Mouse (Mus musculus) midbrain, postnatal 0 days (tissue): ENCODE data around the gene Gm379. TPM values are rescaled to one million over a fixed set of nuclear protein-coding genes. Genes with fewer than 3 reads are reported as not detected.

Experiments
- ATAC-seq: fragments of 200-750 bp; cut with Nextera tagmentation; 2 replicates; pipeline ENCODE4 v1.8.0; 2017; ENCODE audit warnings: moderate number of reproducible peaks, mild to moderate bottlenecking, moderate TSS enrichment, moderate library complexity; ENCODE audit not compliant: low FRiP score
- DNase-seq: peaks from one replicate; pipeline ENCODE4 v3.0.0-alpha.2; 2015; ENCODE audit warnings: low spot score
- H3K27ac ChIP-seq: fragments of 300-500 bp; sonication (generic); 2 replicates; pipeline ENCODE4 v1.5.1; 2014; ENCODE audit warnings: low read depth, mild to moderate bottlenecking, low read length, mixed read lengths
- H3K27me3 ChIP-seq: fragments of 300-500 bp; sonication (generic); 2 replicates; pipeline ENCODE4 v1.6.1; 2014; ENCODE audit warnings: low read length, control low read depth, mixed read lengths; ENCODE audit not compliant: insufficient read depth
- H3K36me3 ChIP-seq: fragments of 300-500 bp; sonication (generic); 2 replicates; pipeline ENCODE4 v1.6.1; 2014; ENCODE audit warnings: low read length, control low read depth, mixed read lengths; ENCODE audit not compliant: insufficient read depth
- H3K4me1 ChIP-seq: fragments of 300-500 bp; sonication (generic); 2 replicates; pipeline ENCODE4 v1.6.1; 2014; ENCODE audit warnings: mild to moderate bottlenecking, control low read depth, antibody characterized with exemption, low read length, mixed read lengths; ENCODE audit not compliant: insufficient read depth
- H3K4me2 ChIP-seq: fragments of 300-500 bp; sonication (generic); 2 replicates; pipeline ENCODE4 v1.6.1; 2014; ENCODE audit warnings: low read depth, mild to moderate bottlenecking, low read length, mixed read lengths; ENCODE audit not compliant: poor library complexity, severe bottlenecking
- H3K4me3 ChIP-seq: fragments of 300-500 bp; sonication (generic); 2 replicates; pipeline ENCODE4 v1.5.1; 2014; ENCODE audit warnings: low read depth, mild to moderate bottlenecking, low read length, moderate library complexity
- H3K9ac ChIP-seq: fragments of 300-500 bp; sonication (generic); replicated peaks from 2 replicates; pipeline ENCODE4 v1.6.1; 2014; ENCODE audit warnings: mild to moderate bottlenecking, low read length, moderate library complexity, mixed read lengths; ENCODE audit not compliant: poor library complexity, severe bottlenecking
- H3K9me3 ChIP-seq: fragments of 300-500 bp; sonication (generic); 2 replicates; pipeline ENCODE4 v1.6.1; 2016; ENCODE audit warnings: low read length, control low read depth
- CTCF ChIP-seq: IDR thresholded peaks from 2 replicates; pipeline ENCODE4 v1.5.1; 2016; ENCODE audit warnings: antibody characterized with exemption, mild to moderate bottlenecking
- WGBS: fragments of 180-500 bp; shearing (Covaris S2); extraction: QIAGEN DNeasy Blood & Tissue Kit; methylation state at CpG from one replicate; pipeline ENCODE4 v1.1.7; 2014; 5-methylcytosine and 5-hydroxymethylcytosine counted together
- polyA plus RNA-seq: library from polyadenylated mRNA; unstranded; fragments of >200 nt; fragmentation: Nextera tagmentation; extraction: Ambion mirVana; gene quantifications from 2 replicates; pipeline ENCODE4 v1.2.1, GENCODE M21; 2015
- total RNA-seq: library from RNA; depleted of rRNA; stranded (reverse); fragments of >200 nt; gene quantifications from 2 replicates; pipeline ENCODE4 v1.2.3, GENCODE M21; 2014; rRNA removed

The Gm379 gene
- total RNA-seq (not detected in 2 replicates), polyA plus RNA-seq (not detected in 2 replicates)

DNA sequence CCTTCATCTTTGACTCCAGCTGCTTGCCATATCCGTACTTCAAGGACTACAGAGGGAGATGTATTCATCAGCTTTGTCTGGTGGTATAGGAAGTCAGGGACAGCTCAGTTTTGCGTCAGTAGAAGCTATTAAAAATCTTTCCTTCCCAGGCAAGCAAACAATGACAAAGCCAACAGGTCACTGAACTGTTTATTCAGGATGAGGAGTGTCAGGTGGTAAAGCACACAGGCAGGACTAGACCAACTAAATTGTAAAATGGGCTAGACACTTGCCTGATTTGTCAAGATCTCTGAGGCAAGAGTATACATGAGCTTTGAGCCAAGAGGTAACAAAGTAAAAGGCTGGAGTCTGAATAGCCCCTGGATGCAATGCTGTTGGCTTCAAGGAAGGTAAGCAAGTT is at the start of gene Gm379:
Gene Gm379 (minus strand): TSS at position 7 of the 400 bp plus-strand sequence.
- no peaks in the 10 kb centered on the region for H3K9me3 ChIP-seq
- H3K4me3 ChIP-seq = no peak within 1 kb of the TSS
- H3K36me3 ChIP-seq = no peaks in the 10 kb centered on the region
- TF ChIP-seq CTCF = no peak
- no peak within 1 kb of the TSS for H3K4me2 ChIP-seq
- no peaks in the 10 kb centered on the region for H3K4me1 ChIP-seq
- ATAC-seq (no peak), DNase-seq (no peak)
- no peak within 1 kb of the TSS for H3K9ac ChIP-seq
- H3K27ac ChIP-seq = no peak within 1 kb of the TSS
- no peaks in the 10 kb centered on the region for H3K27me3 ChIP-seq
- 56% methylated on average over 2 of the region's 2 CpGs for WGBS

DNA sequence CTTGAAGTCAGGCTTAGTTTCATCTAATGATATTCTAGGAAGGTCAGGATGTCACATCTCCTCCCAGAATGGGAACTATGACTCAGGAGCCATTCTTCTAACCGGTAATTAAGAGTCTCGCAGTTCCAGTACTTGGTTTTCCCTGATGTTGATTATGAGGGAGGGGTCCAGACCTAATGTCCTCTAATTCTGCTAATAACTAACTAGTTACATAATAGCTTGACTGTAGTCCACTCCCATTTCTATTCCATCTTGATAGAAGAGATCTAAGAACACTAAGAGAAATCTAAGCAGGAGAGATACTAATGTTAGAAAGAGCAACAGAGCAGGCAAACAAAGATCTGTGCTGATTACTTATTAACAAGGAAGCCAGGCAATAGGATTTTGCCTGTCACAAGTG is 39.6 kb upstream of the Gm379 start:
- Histone ChIP-seq H3K27me3 (no peaks in the 10 kb centered on the region), H3K4me3 (no peak overlapping the region), H3K9me3 (no peaks in the 10 kb centered on the region), H3K27ac (no peak overlapping the region), H3K9ac (no peak overlapping the region), H3K4me2 (no peak overlapping the region), H3K4me1 (no peaks in the 10 kb centered on the region), H3K36me3 (no peaks in the 10 kb centered on the region)
- no peak for DNase-seq
- 84% methylated on average over 2 of the region's 2 CpGs for WGBS
- no peak for ATAC-seq
- no peak for TF ChIP-seq CTCF

DNA sequence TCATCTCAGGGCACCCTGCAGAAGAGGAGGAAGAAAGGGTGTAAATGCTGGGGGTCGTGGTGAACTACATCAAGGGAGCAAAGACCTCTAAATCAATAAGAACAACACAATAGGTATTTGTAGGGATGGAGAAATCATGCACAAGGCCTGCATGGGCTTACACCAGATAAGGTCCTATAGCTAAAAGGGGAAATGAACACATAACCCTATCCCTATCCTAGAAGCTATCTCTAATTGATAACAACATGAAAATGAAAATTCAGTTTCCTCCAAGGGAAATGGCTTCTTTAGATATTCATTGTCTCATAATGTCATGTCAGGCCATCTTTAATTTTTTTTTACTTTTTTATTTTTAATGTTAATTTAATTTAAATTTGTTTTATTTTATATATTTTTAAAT is 4.2 kb upstream of the Gm379 start:
- no peak overlapping the region for H3K4me3 ChIP-seq
- WGBS = 47% methylated on average over 1 of the region's 1 CpGs
- H3K4me2 ChIP-seq = no peak overlapping the region
- H3K4me1 ChIP-seq = no peaks in the 10 kb centered on the region
- no peak for DNase-seq
- no peaks in the 10 kb centered on the region for H3K9me3 ChIP-seq
- ATAC-seq = no peak
- TF ChIP-seq CTCF = no peak
- H3K9ac ChIP-seq = no peak overlapping the region
- H3K27me3 ChIP-seq = no peaks in the 10 kb centered on the region
- H3K36me3 ChIP-seq = no peaks in the 10 kb centered on the region
- H3K27ac ChIP-seq = no peak overlapping the region

DNA sequence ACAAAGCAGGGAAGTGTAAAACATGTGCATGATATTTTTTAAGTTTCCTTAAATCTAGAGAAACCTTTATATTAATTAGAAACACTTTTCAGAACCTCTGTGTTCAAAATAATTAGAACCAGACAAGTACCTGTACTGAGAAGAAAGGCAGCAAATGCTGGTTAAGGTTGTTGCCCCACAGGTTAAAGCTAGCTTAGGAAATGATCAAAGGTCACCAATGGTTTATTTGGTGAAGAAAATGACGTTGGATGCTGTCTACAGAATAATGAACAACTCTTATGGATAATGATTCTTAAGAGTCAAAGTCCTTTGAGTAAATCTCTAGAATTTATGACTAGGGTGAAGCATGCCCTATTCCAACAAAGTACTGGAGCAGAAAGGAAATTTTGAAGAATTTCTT is 42.7 kb downstream of the Gm379 start:
- no peaks in the 10 kb centered on the region for H3K36me3 ChIP-seq
- 50% methylated on average over 1 of the region's 1 CpGs for WGBS
- no peak overlapping the region for H3K27ac ChIP-seq
- TF ChIP-seq CTCF = no peak
- no peak for DNase-seq
- H3K9me3 ChIP-seq = no peaks in the 10 kb centered on the region
- H3K9ac ChIP-seq = no peak overlapping the region
- no peak overlapping the region for H3K4me3 ChIP-seq
- H3K27me3 ChIP-seq = no peaks in the 10 kb centered on the region
- H3K4me2 ChIP-seq = no peak overlapping the region
- ATAC-seq = no peak
- no peaks in the 10 kb centered on the region for H3K4me1 ChIP-seq

DNA sequence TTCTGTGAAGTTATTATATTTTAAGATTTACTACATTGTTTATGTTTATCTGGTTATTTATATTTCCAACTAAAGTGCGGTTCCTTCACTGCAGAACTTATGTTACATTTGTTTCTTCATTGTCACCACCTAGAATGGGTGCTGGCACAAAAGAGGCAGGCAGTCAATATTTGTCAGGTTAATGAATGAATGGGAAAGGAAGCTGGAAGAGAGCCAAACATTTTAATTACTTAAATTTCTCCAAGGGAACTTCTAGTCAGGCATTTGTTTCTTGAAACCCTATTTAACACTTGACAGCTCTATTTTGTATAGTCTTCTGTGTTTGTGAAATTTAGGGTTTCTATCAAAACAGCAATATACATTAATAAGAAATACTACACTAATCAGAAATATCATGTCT is 43.8 kb downstream of the Gm379 start:
- ATAC-seq (no peak), DNase-seq (peak; percentile 6)
- Histone ChIP-seq H3K4me3 (no peak overlapping the region), H3K27me3 (no peaks in the 10 kb centered on the region), H3K4me1 (no peaks in the 10 kb centered on the region), H3K27ac (no peak overlapping the region), H3K4me2 (no peak overlapping the region), H3K9ac (no peak overlapping the region), H3K36me3 (no peaks in the 10 kb centered on the region), H3K9me3 (no peaks in the 10 kb centered on the region)
- TF ChIP-seq CTCF = no peak
- WGBS = 86% methylated on average over 1 of the region's 1 CpGs

Other genes with a start within 250 kb of the Gm379 start
- 4.8 and 7.6 TPM in 2 replicates for gene Brwd3, start 169.5 kb upstream of the Gm379 start, total RNA-seq
- 1.3 and 2.5 TPM in 2 replicates for gene Brwd3, start 169.5 kb upstream of the Gm379 start, polyA plus RNA-seq